ENCODE assay signal across 16 mouse cellular contexts in the genomic region with DNA sequence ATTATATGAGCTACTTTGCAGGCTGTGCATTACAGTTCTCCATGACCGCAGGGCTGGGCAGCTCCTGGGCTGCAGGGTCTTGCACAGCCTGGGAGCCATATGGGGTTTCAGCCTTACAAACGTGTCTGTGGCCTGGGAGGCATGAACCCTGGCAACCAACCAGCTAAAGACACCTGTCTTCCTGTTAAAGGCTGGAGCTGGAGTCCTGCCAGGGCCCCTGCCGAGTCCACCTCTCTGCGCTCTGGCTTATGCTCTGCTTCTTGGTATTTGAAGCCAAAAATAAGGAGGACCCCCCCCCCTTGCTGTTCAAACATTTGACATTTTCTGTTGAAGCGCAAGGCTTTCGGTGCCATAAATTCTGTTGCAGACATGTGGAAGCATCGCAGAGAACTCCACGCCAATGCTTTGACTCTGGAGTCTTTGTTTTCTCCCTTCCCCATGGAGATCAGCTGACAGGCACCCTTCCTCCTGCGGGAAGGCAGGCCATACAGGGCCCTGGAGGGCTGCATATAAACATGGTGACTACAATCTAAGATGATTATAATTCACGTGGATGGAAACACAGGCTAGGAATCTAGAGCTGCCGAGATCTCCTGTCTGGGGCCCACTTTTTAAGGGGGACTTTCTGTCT. TPM values are rescaled to one million over a fixed set of nuclear protein-coding genes. Genes with fewer than 3 reads are reported as not detected.
A peak's percentile ranks its signal among the peaks of the same experiment; 100 is the strongest.
DNase-seq lines count a peak whose midpoint lies in the region; ATAC-seq lines count a peak whose summit lies in the region.
"Had no signal": no experiment of that assay in that cellular context is flagged by ENCODE, and none has a peak within 500 bp of the region (broad histone marks: within the 10 kb centered on the region; RNA-seq: fewer than 3 reads in every experiment).

No protein-coding gene starts in this region.

- H3K9ac ChIP-seq in forebrain, embryonic 13.5 days: no peak overlapping the region
- no peak overlapping the region for H3K9ac ChIP-seq in forebrain, embryonic 12.5 days
- H3K9ac ChIP-seq in lung, embryonic 15.5 days: no peak overlapping the region
- H3K9ac ChIP-seq in liver, embryonic 11.5 days (ENCODE audit: low read depth, low read length): no peak overlapping the region

- no peaks in the 10 kb centered on the region for H3K36me3 ChIP-seq in forebrain, embryonic 13.5 days (ENCODE audit: poor library complexity, severe bottlenecking)
- H3K36me3 ChIP-seq in forebrain, embryonic 12.5 days (replicated peaks): no peaks in the 10 kb centered on the region
- H3K36me3 ChIP-seq in lung, embryonic 15.5 days: no peaks in the 10 kb centered on the region
- no peaks in the 10 kb centered on the region for H3K36me3 ChIP-seq in liver, embryonic 11.5 days (ENCODE audit: control insufficient read depth, insufficient read depth, low read length)
- H3K36me3 ChIP-seq: heart, embryonic 10.5 days had no signal

- H3K27me3 ChIP-seq in forebrain, embryonic 13.5 days: no peaks in the 10 kb centered on the region
- peaks cover 4% of the 10 kb centered on the region; the same call in 1 of the 2 replicates for H3K27me3 ChIP-seq in forebrain, embryonic 12.5 days
- H3K27me3 ChIP-seq in lung, embryonic 15.5 days: no peaks in the 10 kb centered on the region
- no peaks in the 10 kb centered on the region for H3K27me3 ChIP-seq in liver, embryonic 11.5 days (replicated peaks; ENCODE audit: control insufficient read depth, insufficient read depth, low read length)

- peaks cover 51% of the 10 kb centered on the region for H3K4me1 ChIP-seq in forebrain, embryonic 13.5 days
- peaks cover 32% of the 10 kb centered on the region for H3K4me1 ChIP-seq in forebrain, embryonic 12.5 days
- peaks cover 16% of the 10 kb centered on the region for H3K4me1 ChIP-seq in lung, embryonic 15.5 days
- H3K4me1 ChIP-seq in liver, embryonic 11.5 days (replicated peaks; ENCODE audit: control insufficient read depth, insufficient read depth, low read length): no peaks in the 10 kb centered on the region

- peak overlapping the region; percentile 58 for H3K27ac ChIP-seq in forebrain, embryonic 13.5 days
- H3K27ac ChIP-seq in forebrain, embryonic 12.5 days: no peak overlapping the region
- peak overlapping the region; percentile 24; the same call in 1 of the 2 replicates for H3K27ac ChIP-seq in lung, embryonic 15.5 days
- no peak overlapping the region for H3K27ac ChIP-seq in liver, embryonic 11.5 days (ENCODE audit: low read depth, low read length)
- H3K27ac ChIP-seq: heart, embryonic 10.5 days; kidney, postnatal 0 days had no signal

- no peak overlapping the region for H3K4me3 ChIP-seq in forebrain, embryonic 13.5 days
- no peak overlapping the region for H3K4me3 ChIP-seq in forebrain, embryonic 12.5 days (replicated peaks)
- no peak overlapping the region for H3K4me3 ChIP-seq in lung, embryonic 15.5 days
- H3K4me3 ChIP-seq in liver, embryonic 11.5 days (ENCODE audit: low read depth, low read length): no peak overlapping the region
- H3K4me3 ChIP-seq: erythroblast, embryonic 14.5 days; heart, embryonic 10.5 days had no signal

- no peak overlapping the region for H3K4me2 ChIP-seq in forebrain, embryonic 13.5 days
- no peak overlapping the region for H3K4me2 ChIP-seq in forebrain, embryonic 12.5 days
- no peak overlapping the region; the same call in 1 of the 2 replicates for H3K4me2 ChIP-seq in lung, embryonic 15.5 days
- H3K4me2 ChIP-seq in liver, embryonic 11.5 days: no peak overlapping the region

- no peaks in the 10 kb centered on the region for H3K9me3 ChIP-seq in forebrain, embryonic 13.5 days (replicated peaks)
- H3K9me3 ChIP-seq in forebrain, embryonic 12.5 days: no peaks in the 10 kb centered on the region
- no peaks in the 10 kb centered on the region for H3K9me3 ChIP-seq in lung, embryonic 15.5 days
- no peaks in the 10 kb centered on the region for H3K9me3 ChIP-seq in liver, embryonic 11.5 days (ENCODE audit: control insufficient read depth, low read length)
- H3K9me3 ChIP-seq: heart, embryonic 10.5 days had no signal

- 50% methylated on average over 11 of the region's 11 CpGs for WGBS in forebrain, embryonic 13.5 days
- WGBS in forebrain, embryonic 12.5 days: 59% methylated on average over 11 of the region's 11 CpGs
- 32% methylated on average over 11 of the region's 11 CpGs for WGBS in lung, embryonic 15.5 days
- WGBS in liver, embryonic 11.5 days: 59% methylated on average over 11 of the region's 11 CpGs

- ATAC-seq in forebrain, embryonic 13.5 days: no peak
- no peak for ATAC-seq in forebrain, embryonic 12.5 days (ENCODE audit: low FRiP score)
- no peak for ATAC-seq in lung, embryonic 15.5 days (ENCODE audit: borderline replicate concordance, extremely low read depth, low FRiP score, low TSS enrichment)
- peak; percentile 68 for ATAC-seq in cerebellum, adult (ENCODE audit: insufficient number of reproducible peaks, low FRiP score, low TSS enrichment)
- ATAC-seq in liver, embryonic 11.5 days (replicated peaks; ENCODE audit: low FRiP score): no peak
- ATAC-seq: lung, postnatal 0 days had no signal

- no peak for DNase-seq in lung, postnatal 4 days
- peak; percentile 97 to 98 for DNase-seq in cerebellum, postnatal 36 days
- DNase-seq in ovary, postnatal 14 days (ENCODE audit: low spot score): no peak
- no peak for DNase-seq in liver, embryonic 11.5 days (ENCODE audit: low spot score)
- DNase-seq: gastrocnemius, postnatal 10 days; heart, postnatal 36 days; liver; thymus, postnatal 36 days had no signal

RNA-seq across cellular contexts. Expression of gene Sez6l, which starts 23.4 kb away (rescaled TPM):
- polyA plus RNA-seq in forebrain, embryonic 13.5 days (2015; fragmentation: Nextera tagmentation; extraction: Ambion mirVana): 22.5 and 24.0 TPM in 2 replicates
- polyA plus RNA-seq in forebrain, embryonic 12.5 days (2016; fragmentation: Nextera tagmentation; extraction: Ambion mirVana): 13.4 and 14.8 TPM in 2 replicates
- polyA plus RNA-seq in lung, embryonic 15.5 days (2015; fragmentation: Nextera tagmentation; extraction: Ambion mirVana): 0.21 and 0.37 TPM in 2 replicates
- 0.08 TPM in 2 replicates for polyA plus RNA-seq in liver, embryonic 11.5 days (2014; fragmentation: Nextera tagmentation; extraction: Ambion mirVana)
- polyA plus RNA-seq: erythroblast, embryonic 14.5 days had no signal

Comparison
In these comparisons a context has a peak if more than half of its experiments do, and no peak if none do; other contexts are left out.
1. H3K27ac ChIP-seq: peak in forebrain, embryonic 13.5 days (single experiment) and lung, embryonic 15.5 days (single experiment); none in forebrain, embryonic 12.5 days (single experiment) and liver, embryonic 11.5 days (single experiment).
2. DNase-seq: peak in cerebellum, postnatal 36 days (2 of 2); none in lung, postnatal 4 days (0 of 2), ovary, postnatal 14 days (single experiment) and liver, embryonic 11.5 days (single experiment).
3. RNA of gene Sez6l, which starts 23.4 kb away (polyA plus RNA-seq): 22.5 to 24.0 TPM in forebrain, embryonic 13.5 days and 13.4 to 14.8 TPM in forebrain, embryonic 12.5 days; 0.21 to 0.37 TPM in lung, embryonic 15.5 days and 0.08 TPM in liver, embryonic 11.5 days; every median in the first group is over 10 times any median in the second.